Mouse (Mus musculus) monocyte, adult 59 days (primary cell): ENCODE measurements around the gene Plekhd1. TPM values are rescaled to one million over a fixed set of nuclear protein-coding genes. Genes with fewer than 3 reads are reported as not detected.

Experiments
- total RNA-seq, 2 experiments: library from RNA; stranded (reverse); gene quantifications; one replicate each; pipeline ENCODE4 v1.2.4; 2023

Gene Plekhd1
- total RNA-seq = not detected

DNA sequence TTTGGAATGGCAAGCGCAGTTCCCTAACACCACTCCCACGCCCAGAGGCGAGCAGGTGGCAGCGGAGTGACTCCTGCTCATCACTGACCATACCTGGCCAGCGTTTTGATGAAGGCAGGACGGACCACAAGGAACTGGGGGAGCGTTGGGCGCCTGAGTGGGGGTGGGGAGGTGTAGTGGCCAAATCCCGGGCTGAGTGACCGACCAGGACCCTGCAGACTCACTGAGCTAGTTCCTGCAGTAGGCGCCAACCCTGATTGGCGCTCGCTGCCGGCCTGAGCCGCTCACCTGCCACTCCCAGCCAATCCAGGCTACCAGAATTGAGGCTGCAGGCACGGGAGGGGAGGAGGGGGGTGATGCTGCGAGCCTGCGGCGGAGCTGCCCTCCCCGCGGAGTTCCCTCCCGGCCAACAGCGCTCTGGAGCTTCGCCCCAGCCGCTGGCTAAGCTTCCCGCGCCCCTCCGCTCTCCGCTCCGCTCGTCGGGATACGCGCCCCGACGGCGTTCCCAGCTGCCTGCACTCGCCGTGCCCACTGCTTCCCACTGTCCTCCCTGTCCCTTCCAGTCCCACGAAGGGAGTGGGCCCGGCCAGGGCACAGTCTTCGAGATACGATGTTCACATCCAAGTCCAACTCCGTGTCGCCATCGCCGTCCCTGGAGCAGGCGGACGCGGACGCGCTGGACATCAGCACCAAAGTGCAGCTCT lies at the start of gene Plekhd1:
Plekhd1 (plus strand) TSS at position 323 of the 704 bp plus-strand sequence.

DNA sequence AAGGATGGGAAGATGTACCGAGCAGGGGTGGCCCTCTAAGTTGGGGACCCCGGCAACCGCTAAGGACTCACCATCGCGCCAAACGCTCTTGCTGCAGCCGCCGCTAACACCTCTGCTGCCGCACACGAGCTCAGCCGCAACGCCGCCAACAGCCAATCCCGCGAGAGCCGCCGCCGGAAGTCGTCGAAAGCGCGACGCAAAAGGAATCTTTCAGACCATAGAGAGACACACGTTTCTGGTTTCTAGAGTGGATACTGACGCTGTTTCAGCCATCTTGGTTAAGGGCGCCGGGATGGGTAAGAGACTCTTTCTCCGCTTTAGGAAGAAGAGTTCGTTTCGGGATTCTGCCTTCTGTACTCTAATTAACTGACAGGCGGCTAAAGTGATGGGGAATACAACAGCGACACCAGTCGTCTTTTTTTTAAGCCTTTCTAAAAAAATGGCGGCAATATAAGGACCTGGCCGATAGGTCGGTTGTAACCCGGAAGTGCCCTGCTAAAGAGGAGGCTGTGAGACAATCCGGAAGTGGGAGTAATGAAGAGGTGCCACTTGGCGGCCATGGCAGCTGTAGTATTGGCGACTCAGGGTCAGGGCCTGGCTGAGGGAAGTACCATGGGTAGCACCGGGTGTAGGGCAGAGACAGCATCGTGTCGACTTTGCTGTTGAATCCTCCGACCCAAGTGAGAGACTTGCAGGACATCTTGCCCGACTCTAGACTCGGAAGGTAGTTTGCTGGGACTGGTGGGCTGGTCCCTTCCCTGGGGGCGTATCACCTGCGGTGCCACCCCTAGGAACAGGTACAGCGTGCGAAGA lies 48.5 kb upstream of the Plekhd1 start, which contains the start of the genes Slc39a9 and Erh:
Slc39a9 (plus strand) TSS at position 191 of the 813 bp plus-strand sequence.
Erh (minus strand) TSS at position 649 of the 813 bp plus-strand sequence.

DNA sequence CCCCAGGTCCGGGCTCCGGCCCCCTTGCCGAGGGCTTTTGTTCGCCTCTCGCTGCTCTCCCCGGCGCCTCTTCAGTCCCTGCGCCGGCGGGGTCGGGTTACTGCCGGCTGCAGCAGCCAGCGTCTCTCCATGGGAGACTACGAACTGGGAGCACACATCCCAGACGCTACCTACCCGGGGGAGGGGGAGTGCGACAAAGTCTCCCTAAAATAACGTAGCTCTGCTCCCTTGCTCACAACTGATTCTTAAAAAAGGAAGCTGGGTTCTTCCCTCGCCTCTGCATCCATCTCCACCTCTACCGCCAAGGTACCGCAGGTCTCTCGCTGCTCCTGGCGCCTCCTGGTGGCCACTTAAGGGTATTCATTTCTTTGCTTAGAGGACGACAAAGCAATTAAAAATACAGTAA lies 68.0 kb downstream of the Plekhd1 start, which contains the start of gene Ccdc177:
Ccdc177 (minus strand) TSS at position 292 of the 406 bp plus-strand sequence.

Other genes starting within 250 kb of the Plekhd1 start
- 10 to 100 TPM; 27.4 to 29.5 TPM for gene Exd2, start 229.5 kb upstream of the Plekhd1 start, total RNA-seq
- gene Galnt16, start 174.3 kb upstream of the Plekhd1 start, total RNA-seq = not detected
- 10 to 100 TPM; 26.5 to 29.9 TPM for gene Slc39a9, start 48.7 kb upstream of the Plekhd1 start, total RNA-seq
- 10 to 100 TPM; 24.4 to 36.3 TPM for gene Erh, start 48.2 kb upstream of the Plekhd1 start, total RNA-seq
- gene Ccdc177, start 68.1 kb downstream of the Plekhd1 start, total RNA-seq = not detected
- gene Susd6, start 97.9 kb downstream of the Plekhd1 start, total RNA-seq = 100 to 1,000 TPM; 118 to 122 TPM